Mouse (Mus musculus) stomach, postnatal 0 days (tissue): ENCODE measurements at regions not wholly inside any gene's neighbourhood (a gene's known extent, or its start where the extent isn't known, plus 50 kb on each side); places are given as distances from the start of the nearest gene placed in this dataset.

Source experiments
- ATAC-seq: fragments of 200-750 bp; cut with Nextera tagmentation; 2 replicates; pipeline ENCODE4 v1.8.0; 2017; ENCODE audit not compliant: low FRiP score, low TSS enrichment
- DNase-seq: peaks from one replicate; pipeline ENCODE4 v3.0.0-alpha.2; 2016; ENCODE audit warnings: low spot score
- H3K27ac ChIP-seq: fragments of 300-500 bp; sonication (generic); replicated peaks from 2 replicates; pipeline ENCODE4 v1.5.1; 2014; ENCODE audit warnings: mild to moderate bottlenecking, control low read depth
- H3K27me3 ChIP-seq: fragments of 300-500 bp; sonication (generic); 2 replicates; pipeline ENCODE4 v1.6.1; 2014; ENCODE audit warnings: low read length; ENCODE audit not compliant: control insufficient read depth, insufficient read depth
- H3K36me3 ChIP-seq: fragments of 300-500 bp; sonication (generic); 2 replicates; pipeline ENCODE4 v1.6.1; 2014; ENCODE audit warnings: low read length, mixed read lengths; ENCODE audit not compliant: control insufficient read depth, insufficient read depth
- H3K4me1 ChIP-seq: fragments of 300-500 bp; sonication (generic); replicated peaks from 2 replicates; pipeline ENCODE4 v1.6.1; 2014; ENCODE audit warnings: antibody characterized with exemption; ENCODE audit not compliant: control insufficient read depth, insufficient read depth
- H3K4me2 ChIP-seq: fragments of 300-500 bp; sonication (generic); replicated peaks from 2 replicates; pipeline ENCODE4 v1.6.1; 2014; ENCODE audit warnings: low read depth, mild to moderate bottlenecking, control low read depth, moderate library complexity
- H3K4me3 ChIP-seq: fragments of 300-500 bp; sonication (generic); 2 replicates; pipeline ENCODE4 v1.5.1; 2014; ENCODE audit warnings: low read depth, low read length, control low read depth
- H3K9ac ChIP-seq: fragments of 300-500 bp; sonication (generic); 2 replicates; pipeline ENCODE4 v1.6.1; 2014; ENCODE audit warnings: mild to moderate bottlenecking, low read length, control low read depth, mixed read lengths
- H3K9me3 ChIP-seq: fragments of 300-500 bp; sonication (generic); 2 replicates; pipeline ENCODE4 v1.6.1; 2016; ENCODE audit warnings: low read length; ENCODE audit not compliant: control insufficient read depth
- CTCF ChIP-seq: IDR thresholded peaks from 2 replicates; pipeline ENCODE4 v1.5.1; 2016; ENCODE audit warnings: antibody characterized with exemption, low read depth, mild to moderate bottlenecking, moderate library complexity
- EP300 ChIP-seq: optimal IDR thresholded peaks from 2 replicates; pipeline ENCODE3; 2016; ENCODE audit warnings: antibody characterized with exemption
- WGBS: fragments of 180-500 bp; shearing (Covaris S2); extraction: QIAGEN DNeasy Blood & Tissue Kit; methylation state at CpG from one replicate; pipeline ENCODE4 v1.1.7; 2014; 5-methylcytosine and 5-hydroxymethylcytosine counted together

GRCm38 (mm10) chr7:113113266-113113893, 93.9 kb upstream of the Arntl start:
- Histone ChIP-seq H3K4me3 (no peak overlapping the region), H3K9ac (no peak overlapping the region), H3K4me1 (no peaks in the 10 kb centered on the region; the same call in none of the 2 replicates), H3K36me3 (no peaks in the 10 kb centered on the region), H3K27ac (no peak overlapping the region), H3K4me2 (no peak overlapping the region), H3K9me3 (no peaks in the 10 kb centered on the region), H3K27me3 (no peaks in the 10 kb centered on the region)
- WGBS: 34% methylated on average over 10 of the region's 10 CpGs
- DNase-seq (peak; percentile 41), ATAC-seq (peak; percentile 79)
- TF ChIP-seq EP300: no peak
- TF ChIP-seq CTCF: no peak

- 74% methylated on average over 4 of the region's 4 CpGs for WGBS
- no peak overlapping the region for H3K4me3 ChIP-seq
- ATAC-seq: no peak
- no peaks in the 10 kb centered on the region; the same call in 1 of the 2 replicates for H3K4me1 ChIP-seq
- no peaks in the 10 kb centered on the region for H3K9me3 ChIP-seq
- DNase-seq: no peak
- H3K27ac ChIP-seq: no peak overlapping the region
- TF ChIP-seq EP300 (no peak), CTCF (no peak)
- H3K36me3 ChIP-seq: no peaks in the 10 kb centered on the region
- no peaks in the 10 kb centered on the region for H3K27me3 ChIP-seq
- no peak overlapping the region for H3K9ac ChIP-seq
- no peak overlapping the region for H3K4me2 ChIP-seq
Measured at GRCm38 (mm10) chr7:113117599-113117998, 89.7 kb upstream of the Arntl start.

GRCm38 (mm10) chr7:113121911-113122319, 85.3 kb upstream of the Arntl start:
- H3K4me1 ChIP-seq: no peaks in the 10 kb centered on the region
- DNase-seq (peak; percentile 84), ATAC-seq (peak; percentile 81)
- H3K36me3 ChIP-seq: no peaks in the 10 kb centered on the region
- H3K9ac ChIP-seq: no peak overlapping the region
- no peaks in the 10 kb centered on the region for H3K27me3 ChIP-seq
- TF ChIP-seq EP300 (no peak), CTCF (no peak)
- no peaks in the 10 kb centered on the region for H3K9me3 ChIP-seq
- no peak overlapping the region for H3K4me3 ChIP-seq
- 0 out of 2 replicates have a peak overlapping the region, but pooled peaks have one; percentile 30 for H3K27ac ChIP-seq
- WGBS: 11% methylated on average over 6 of the region's 6 CpGs
- H3K4me2 ChIP-seq: no peak overlapping the region

- Histone ChIP-seq H3K27ac (no peak overlapping the region), H3K9me3 (no peaks in the 10 kb centered on the region), H3K9ac (no peak overlapping the region), H3K4me2 (no peak overlapping the region), H3K27me3 (no peaks in the 10 kb centered on the region), H3K4me1 (no peaks in the 10 kb centered on the region), H3K36me3 (no peaks in the 10 kb centered on the region), H3K4me3 (no peak overlapping the region)
- DNase-seq: no peak
- TF ChIP-seq CTCF: peak; percentile 57
- TF ChIP-seq EP300: no peak
- no peak for ATAC-seq
- WGBS: 74% methylated on average over 1 of the region's 1 CpGs
Measured at GRCm38 (mm10) chr7:113126010-113126409, 81.3 kb upstream of the Arntl start.

- H3K9me3 ChIP-seq: no peaks in the 10 kb centered on the region
- no peak overlapping the region for H3K9ac ChIP-seq
- no peak for ATAC-seq
- 79% methylated on average over 6 of the region's 6 CpGs for WGBS
- TF ChIP-seq EP300: no peak
- TF ChIP-seq CTCF: no peak
- H3K27ac ChIP-seq: no peak overlapping the region
- no peak overlapping the region for H3K4me3 ChIP-seq
- H3K4me1 ChIP-seq: no peaks in the 10 kb centered on the region
- DNase-seq: no peak
- no peaks in the 10 kb centered on the region for H3K27me3 ChIP-seq
- H3K4me2 ChIP-seq: no peak overlapping the region
- H3K36me3 ChIP-seq: no peaks in the 10 kb centered on the region
Measured at GRCm38 (mm10) chr7:113130552-113130951, 76.7 kb upstream of the Arntl start.

- Histone ChIP-seq H3K4me3 (no peak overlapping the region), H3K4me1 (no peaks in the 10 kb centered on the region), H3K4me2 (no peak overlapping the region), H3K9me3 (no peaks in the 10 kb centered on the region), H3K27ac (no peak overlapping the region), H3K27me3 (no peaks in the 10 kb centered on the region), H3K36me3 (no peaks in the 10 kb centered on the region), H3K9ac (no peak overlapping the region)
- peak; percentile 97 for TF ChIP-seq CTCF
- TF ChIP-seq EP300: no peak
- 2% methylated on average over 6 of the region's 6 CpGs for WGBS
- peak; percentile 83 for DNase-seq
- ATAC-seq: no peak
Measured at GRCm38 (mm10) chr7:113131945-113132538, 75.2 kb upstream of the Arntl start.
